Mouse (Mus musculus) midbrain, embryonic 12.5 days (tissue): ENCODE measurements around the gene Igll1. TPM values are rescaled to one million over a fixed set of nuclear protein-coding genes. Genes with fewer than 3 reads are reported as not detected.

Source experiments
- ATAC-seq: fragments of 200-750 bp; cut with Nextera tagmentation; 2 replicates; pipeline ENCODE4 v1.8.0; 2017; ENCODE audit warnings: low read depth, moderate TSS enrichment, moderate library complexity; ENCODE audit not compliant: low FRiP score
- H3K27ac ChIP-seq: fragments of 300-500 bp; sonication (generic); replicated peaks from 2 replicates; pipeline ENCODE4 v1.5.1; 2016; ENCODE audit warnings: mild to moderate bottlenecking
- H3K27me3 ChIP-seq: fragments of 300-500 bp; sonication (generic); 2 replicates; pipeline ENCODE4 v1.6.1; 2016; ENCODE audit warnings: mild to moderate bottlenecking
- H3K36me3 ChIP-seq: fragments of 300-500 bp; sonication (generic); 2 replicates; pipeline ENCODE4 v1.6.1; 2016
- H3K4me1 ChIP-seq: fragments of 300-500 bp; sonication (generic); 2 replicates; pipeline ENCODE4 v1.6.1; 2016
- H3K4me2 ChIP-seq: fragments of 300-500 bp; sonication (generic); replicated peaks from 2 replicates; pipeline ENCODE4 v1.6.1; 2016; ENCODE audit warnings: mild to moderate bottlenecking, moderate library complexity
- H3K4me3 ChIP-seq: fragments of 300-500 bp; sonication (generic); 2 replicates; pipeline ENCODE4 v1.5.1; 2016; ENCODE audit warnings: mild to moderate bottlenecking
- H3K9ac ChIP-seq: fragments of 300-500 bp; sonication (generic); replicated peaks from 2 replicates; pipeline ENCODE4 v1.6.1; 2016; ENCODE audit warnings: mild to moderate bottlenecking, moderate library complexity
- H3K9me3 ChIP-seq: fragments of 300-500 bp; sonication (generic); 2 replicates; pipeline ENCODE4 v1.6.1; 2016; ENCODE audit warnings: mild to moderate bottlenecking
- WGBS: fragments of 180-500 bp; shearing (Covaris S2); methylation state at CpG from one replicate; pipeline ENCODE4 v1.1.7; 2016; 5-methylcytosine and 5-hydroxymethylcytosine counted together
- polyA plus RNA-seq: library from polyadenylated mRNA; unstranded; fragments of >200 nt; fragmentation: Nextera tagmentation; extraction: Ambion mirVana; gene quantifications from 2 replicates; pipeline ENCODE4 v1.2.1, GENCODE M21; 2016

Igll1 gene
- polyA plus RNA-seq, 1 experiment from 2014 or later, result not detected

DNA sequence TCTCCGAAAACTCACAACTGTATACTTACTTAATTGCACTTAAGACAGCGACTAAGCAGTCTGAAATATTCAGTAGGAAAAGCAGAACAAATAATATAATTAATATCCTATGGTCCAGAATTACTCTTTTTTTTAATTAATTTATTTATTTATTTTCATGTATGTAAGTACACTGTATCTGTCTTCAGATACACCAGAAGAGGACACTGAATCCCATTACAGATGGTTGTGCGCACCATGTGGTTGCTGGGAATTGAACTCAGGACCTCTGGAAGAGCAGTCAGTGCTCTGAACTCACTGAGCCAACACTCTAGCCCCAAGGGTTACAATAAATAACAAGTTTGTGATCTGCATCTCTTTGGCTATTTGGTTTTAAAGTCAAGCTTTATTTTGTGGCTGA is 34.1 kb downstream of the Igll1 start:
- 0 out of 2 replicates have a peak, but pooled peaks have one; percentile 24 for ATAC-seq
- peak overlapping the region; percentile 58; the same call in 1 of the 2 replicates for H3K4me3 ChIP-seq
- peak overlapping the region; percentile 84 for H3K4me2 ChIP-seq

DNA sequence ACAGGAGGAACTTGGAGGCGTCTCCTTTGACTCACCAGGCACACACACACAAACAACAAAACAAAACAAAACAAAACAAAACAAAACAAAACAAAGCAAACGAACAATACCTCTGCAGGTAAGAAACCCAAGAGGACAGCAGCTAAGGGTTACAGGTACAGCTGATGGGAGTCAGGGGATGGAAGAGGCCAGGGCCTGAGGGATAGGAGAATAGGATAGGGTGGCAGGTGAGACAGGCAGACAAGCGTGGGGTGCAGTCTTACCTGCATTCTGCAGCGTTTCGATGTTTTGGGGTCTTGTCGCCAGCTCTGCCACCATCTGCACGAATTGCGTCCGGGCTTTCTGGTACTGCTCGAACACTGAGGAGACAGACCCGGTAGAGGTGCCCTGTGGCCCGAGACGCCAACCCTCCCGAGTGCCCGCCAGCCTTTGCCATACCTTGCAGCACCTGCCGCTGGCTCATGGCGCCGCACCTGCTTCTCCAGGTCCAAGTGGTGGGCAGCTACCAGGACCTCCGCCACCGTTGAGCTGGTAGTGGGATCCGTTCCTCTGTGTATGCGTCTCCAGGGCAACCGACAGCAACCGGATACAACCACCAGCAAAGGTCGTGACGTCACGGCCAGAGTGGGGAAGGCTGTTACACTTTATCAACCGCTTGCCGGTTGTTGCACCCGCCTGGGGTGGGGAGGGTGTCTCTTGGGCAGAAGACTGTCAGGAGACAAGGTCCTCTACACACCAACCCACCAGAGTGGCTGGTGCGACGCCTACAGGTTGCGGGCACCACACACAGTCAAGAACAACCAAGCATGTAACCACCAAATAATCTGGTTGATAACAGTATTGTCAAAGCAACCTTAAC is 34.8 kb downstream of the Igll1 start, which contains the start of gene Spag6l:
Spag6l (minus strand) TSS at position 700 of the 859 bp plus-strand sequence.
- Histone ChIP-seq H3K4me3 (peak within 1 kb of the TSS; percentile 58), H3K27ac (no peak within 1 kb of the TSS), H3K27me3 (no peaks in the 10 kb centered on the region), H3K9me3 (no peaks in the 10 kb centered on the region), H3K9ac (peak within 1 kb of the TSS; percentile 52), H3K4me1 (peaks cover 5% of the 10 kb centered on the region), H3K36me3 (no peaks in the 10 kb centered on the region), H3K4me2 (peak within 1 kb of the TSS; percentile 84)
- WGBS, result 7% methylated on average over 33 of the region's 33 CpGs
- ATAC-seq, result peak; percentile 96

More for the DNA sequence above, 34.1 kb downstream of the Igll1 start:
- no peak overlapping the region for H3K9ac ChIP-seq
- no peaks in the 10 kb centered on the region for H3K36me3 ChIP-seq
- no peaks in the 10 kb centered on the region for H3K9me3 ChIP-seq
- WGBS, result 89% methylated on average over 3 of the region's 3 CpGs
- H3K4me1 ChIP-seq, result peaks cover 5% of the 10 kb centered on the region
- H3K27ac ChIP-seq, result no peak overlapping the region
- no peaks in the 10 kb centered on the region for H3K27me3 ChIP-seq

- Histone ChIP-seq H3K4me2 (no peak overlapping the region), H3K9ac (no peak overlapping the region), H3K9me3 (no peaks in the 10 kb centered on the region), H3K27ac (no peak overlapping the region), H3K4me3 (no peak overlapping the region), H3K4me1 (peaks cover 5% of the 10 kb centered on the region), H3K36me3 (no peaks in the 10 kb centered on the region), H3K27me3 (no peaks in the 10 kb centered on the region)
- no peak for ATAC-seq
- 77% methylated on average over 2 of the region's 2 CpGs for WGBS
Measured at GRCm38 (mm10) chr16:16826223-16826622, 37.6 kb downstream of the Igll1 start.

DNA sequence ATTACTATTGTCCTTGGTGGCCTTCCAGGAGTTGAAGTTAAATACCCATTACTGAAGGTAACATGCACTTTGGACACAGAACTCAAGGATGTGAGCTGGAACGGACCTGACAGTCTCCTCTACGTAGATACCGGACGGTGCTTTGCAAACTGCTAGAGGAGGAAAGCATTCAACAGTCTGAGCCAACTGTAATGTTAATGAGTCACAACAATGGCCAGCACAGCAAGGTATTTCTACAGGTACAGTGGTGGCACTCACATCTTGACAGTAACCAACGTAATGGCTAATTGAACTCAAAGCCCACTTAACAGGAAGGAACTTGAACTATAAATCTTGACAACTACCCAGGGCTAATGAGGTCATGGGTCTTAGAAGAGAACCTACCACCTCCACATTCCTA is 38.3 kb downstream of the Igll1 start:
- Histone ChIP-seq H3K9ac (no peak overlapping the region), H3K36me3 (no peaks in the 10 kb centered on the region), H3K4me2 (no peak overlapping the region), H3K27me3 (no peaks in the 10 kb centered on the region), H3K4me3 (no peak overlapping the region), H3K4me1 (peaks cover 5% of the 10 kb centered on the region), H3K9me3 (no peaks in the 10 kb centered on the region), H3K27ac (no peak overlapping the region)
- no peak for ATAC-seq
- WGBS, result 39% methylated on average over 5 of the region's 5 CpGs

Other genes with a start within 250 kb of the Igll1 start
- gene Olfr19, start 187.6 kb downstream of the Igll1 start, polyA plus RNA-seq, result not detected in 2 replicates
- gene Spag6l, start 34.5 kb downstream of the Igll1 start, polyA plus RNA-seq, result 4.0 and 4.1 TPM in 2 replicates
- gene Top3b, start 6.8 kb upstream of the Igll1 start, polyA plus RNA-seq, result 70.1 and 74.8 TPM in 2 replicates
- 0.79 and 1.6 TPM in 2 replicates for gene Vpreb1, start 6.9 kb upstream of the Igll1 start, polyA plus RNA-seq
- 33.3 and 33.9 TPM in 2 replicates for gene Ppm1f, start 32.5 kb upstream of the Igll1 start, polyA plus RNA-seq
- 167 TPM in 2 replicates for gene Mapk1, start 119.4 kb upstream of the Igll1 start, polyA plus RNA-seq
- 128 and 129 TPM in 2 replicates for gene Ypel1, start 205.7 kb upstream of the Igll1 start, polyA plus RNA-seq
- gene Ppil2, start 247.3 kb upstream of the Igll1 start, polyA plus RNA-seq, result 154 and 164 TPM in 2 replicates